Mouse (Mus musculus): ENCODE data around the gene Zfp280c.

GRCm38 (mm10) chrX:48623049-48623378 lies 28.7 kb upstream of the Zfp280c start:
- TF ChIP-seq CTCF (IDR thresholded peaks at IDR 0.05; ENCODE audit: extremely low read depth, insufficient read length, insufficient replicate concordance, low read depth, low read length) (no peak), POLR2A (IDR thresholded peaks at IDR 0.05; ENCODE audit: low read depth, low read length) (no peak)

All from small intestine, adult 2 months (tissue).